Mouse (Mus musculus): ENCODE measurements around the gene Zswim4.

GRCm38 (mm10) chr8:84273968-84274367, 37.1 kb upstream of the Zswim4 start:
- TF ChIP-seq CTCF (IDR thresholded peaks at IDR 0.05; ENCODE audit: extremely low read depth, insufficient read depth, insufficient read length, insufficient replicate concordance) (no peak), POLR2A (IDR thresholded peaks at IDR 0.05; ENCODE audit: low read depth, low read length) (no peak)
